Mouse (Mus musculus): Measurements from ENCODE around the gene Rufy4.
"Not testable (repeated sequence)": the region's sequence is repeated elsewhere in the genome, so short reads cannot be mapped to it uniquely, and the experiment has no call there.

The Rufy4 gene

DNA sequence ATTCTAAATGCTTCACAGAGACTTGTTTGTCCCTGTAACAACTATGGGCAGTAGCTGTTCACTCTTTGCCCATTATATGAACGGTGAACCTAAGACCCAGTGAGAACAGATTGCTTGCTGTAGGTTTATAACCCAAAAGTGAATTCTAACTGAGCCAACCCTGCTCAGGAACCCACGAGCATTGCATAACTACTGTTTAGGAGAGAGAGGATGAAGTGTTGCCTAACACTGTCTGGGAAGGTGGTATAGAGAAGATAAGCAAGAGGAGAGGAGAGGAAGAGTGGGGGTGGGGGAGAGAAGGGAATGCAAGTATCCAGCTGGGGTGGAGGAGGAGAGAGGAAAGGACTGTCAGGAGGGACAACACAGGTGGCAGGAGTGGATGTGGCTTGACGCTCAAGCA, 25.8 kb downstream of the Rufy4 start:
- no peak for DNase-seq (ENCODE audit: low spot score)

DNA sequence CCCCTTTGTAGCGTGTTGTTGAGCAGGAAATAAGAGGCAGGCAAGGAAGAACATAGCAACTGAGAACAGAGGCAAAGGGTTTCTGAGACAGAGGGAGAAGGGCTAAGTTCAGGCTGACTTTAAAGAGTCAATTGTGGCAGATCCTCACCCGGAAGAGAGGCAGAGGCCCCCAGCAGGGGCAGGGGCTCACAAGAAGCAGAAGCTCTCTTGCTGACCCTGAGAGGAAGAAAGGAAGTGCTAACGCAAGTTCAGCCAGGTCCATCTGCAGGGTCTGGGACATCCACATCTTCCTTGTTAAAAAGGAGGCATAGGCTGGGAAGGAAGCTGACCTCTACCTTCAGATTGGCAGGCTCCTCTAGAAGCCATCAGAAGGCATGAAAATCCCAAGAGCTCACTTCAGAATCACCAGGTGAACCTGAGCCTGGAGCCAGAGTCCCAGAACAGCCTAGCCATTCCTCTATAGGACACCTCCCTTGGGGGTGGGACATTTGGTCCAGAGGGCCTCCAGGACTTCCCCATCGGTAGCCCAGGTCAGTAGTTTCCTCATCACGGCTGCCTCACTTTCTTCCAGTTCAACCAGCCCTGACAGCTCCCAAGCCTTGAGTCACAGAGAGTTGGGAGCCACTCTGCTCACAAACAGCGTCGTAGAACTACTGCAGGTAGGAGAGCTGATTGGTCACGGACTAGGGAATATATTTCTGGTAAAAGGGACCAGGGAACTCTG, 28.3 kb downstream of the Rufy4 start, which contains the start of gene Cxcr2:
Gene Cxcr2, plus strand, starts transcription at position 529 of the 724 bp plus-strand sequence.
- no peak for DNase-seq (ENCODE audit: low spot score)

DNA sequence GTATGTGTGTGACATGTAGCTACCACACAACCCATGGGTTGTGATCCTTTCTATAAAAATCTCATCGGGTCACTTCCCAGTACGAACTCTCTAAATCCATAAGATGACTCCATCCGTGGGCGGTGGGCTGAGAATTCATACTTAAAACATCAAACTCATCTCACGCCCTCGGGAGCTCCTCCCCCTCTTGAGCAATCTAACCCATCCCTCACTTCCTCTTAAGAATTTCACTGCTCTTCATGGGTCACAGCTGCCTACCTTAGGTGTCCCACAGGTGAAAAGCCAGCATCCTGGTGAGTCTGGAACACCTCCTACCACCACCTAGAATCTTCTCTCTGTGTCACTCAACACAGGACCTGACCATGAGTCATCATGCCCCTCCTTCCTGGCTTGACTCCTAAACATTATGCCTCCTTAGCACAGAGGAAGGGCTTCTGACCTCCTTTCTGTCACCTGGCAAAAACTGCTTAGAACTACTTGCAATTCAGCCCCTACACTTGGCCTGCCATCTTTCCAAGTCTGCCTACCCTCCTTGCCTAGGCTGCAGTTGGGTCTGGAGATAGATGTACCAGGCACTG, 30.2 kb downstream of the Rufy4 start:
- no peak for DNase-seq (ENCODE audit: low spot score)

DNA sequence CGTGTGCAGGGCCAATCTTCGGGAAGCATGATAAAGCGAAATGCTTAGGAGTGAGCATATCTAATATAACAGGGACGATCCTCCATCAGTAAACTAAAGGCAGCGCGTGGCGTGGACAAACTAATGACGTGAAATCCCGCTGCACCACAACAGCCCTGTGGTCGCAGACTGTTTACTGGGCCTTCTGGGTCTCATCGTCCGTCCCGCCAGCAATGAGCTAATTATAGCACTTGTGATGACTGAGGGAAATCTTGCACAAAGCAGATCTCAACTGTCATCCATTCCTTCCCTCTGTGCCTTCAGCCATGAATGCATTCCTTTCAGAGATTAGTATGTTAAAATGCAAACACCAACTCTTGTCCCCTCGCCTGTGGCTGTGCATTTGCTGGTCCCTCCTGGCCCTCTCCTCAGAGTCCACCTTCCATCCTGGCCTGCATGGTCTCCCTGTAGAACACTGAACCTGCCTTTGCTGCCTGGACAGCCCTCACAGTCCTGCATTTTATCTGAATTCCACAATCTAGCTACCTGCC, 31.1 kb downstream of the Rufy4 start:
- DNase-seq (ENCODE audit: low spot score), result no peak

DNA sequence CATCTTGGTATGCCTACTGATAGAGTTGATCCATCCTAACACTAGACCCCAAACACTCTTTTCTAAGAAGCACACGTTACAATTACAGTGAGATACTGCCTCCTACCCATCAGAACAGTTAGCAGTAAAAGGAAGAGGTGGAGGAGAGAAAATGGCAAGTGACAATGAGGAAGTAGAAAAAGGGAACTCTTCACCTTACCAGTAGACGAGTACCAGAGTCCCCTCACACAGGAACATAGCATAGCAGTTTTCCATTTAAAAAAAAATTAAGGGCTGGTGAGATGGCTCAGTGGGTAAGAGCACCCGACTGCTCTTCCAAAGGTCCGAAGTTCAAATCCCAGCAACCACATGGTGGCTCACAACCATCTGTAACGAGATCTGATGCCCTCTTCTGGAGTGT, 34.3 kb downstream of the Rufy4 start:
- not testable (repeated sequence) for DNase-seq (ENCODE audit: low spot score)

DNA sequence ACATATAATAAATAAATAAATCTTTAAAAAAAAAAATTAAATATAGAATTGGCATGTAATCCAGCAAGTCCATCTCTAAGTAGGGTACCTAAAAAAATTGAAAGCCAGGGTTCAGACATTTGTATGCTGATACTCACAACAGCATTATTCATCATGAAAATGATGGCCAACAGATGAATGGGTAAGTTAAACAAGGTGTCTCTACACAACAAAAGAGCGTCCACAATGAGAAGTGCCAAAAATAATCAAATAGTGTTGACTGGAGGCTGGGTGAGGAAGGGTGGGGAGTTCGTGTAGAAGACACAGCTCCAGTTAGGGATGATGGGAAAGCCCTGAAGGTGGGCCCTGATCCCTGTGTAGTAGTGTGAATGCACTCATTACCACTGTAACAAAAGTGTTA, 34.7 kb downstream of the Rufy4 start:
- no peak for DNase-seq (ENCODE audit: low spot score)

DNA sequence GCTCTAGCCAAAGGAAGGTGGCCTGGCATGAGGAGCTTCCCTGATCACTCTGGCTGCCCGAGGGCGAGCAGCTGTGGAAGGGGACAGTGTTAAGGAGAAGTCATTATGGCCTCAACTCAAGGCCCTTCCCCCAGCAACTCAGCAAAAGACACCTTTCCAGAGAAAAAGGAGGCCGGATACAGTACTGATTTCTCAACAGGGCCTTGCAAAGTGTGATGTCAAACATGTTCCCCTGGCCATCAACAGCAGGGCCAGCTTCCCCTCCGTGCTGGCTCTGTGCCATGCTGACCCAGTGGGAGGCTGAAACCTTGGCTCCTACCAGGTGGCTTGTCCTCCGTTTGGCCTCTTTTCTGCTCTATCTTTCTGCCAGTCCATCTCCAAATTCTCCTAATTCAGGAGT, 41.8 kb downstream of the Rufy4 start:
- no peak for DNase-seq (ENCODE audit: low spot score)

DNA sequence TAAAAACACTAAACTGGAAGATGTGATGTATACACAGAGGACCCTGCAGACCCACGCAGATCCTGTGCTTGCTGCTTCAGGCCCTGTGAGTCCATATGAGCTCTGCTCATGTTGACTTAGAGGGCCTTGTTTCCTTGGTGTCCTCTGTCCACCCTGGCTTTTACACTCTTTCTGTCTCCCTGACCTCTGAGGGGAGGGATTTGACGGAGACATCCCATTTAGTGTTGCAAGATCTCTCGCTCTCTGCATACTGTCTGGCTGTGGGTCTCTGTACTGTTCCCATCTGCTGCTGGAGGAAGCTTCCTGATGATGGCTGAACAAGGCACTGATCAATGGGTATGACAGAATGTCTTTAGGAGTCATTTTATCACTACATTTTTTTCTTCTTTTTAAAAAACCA, 44.4 kb downstream of the Rufy4 start:
- no peak for DNase-seq (ENCODE audit: low spot score)

DNA sequence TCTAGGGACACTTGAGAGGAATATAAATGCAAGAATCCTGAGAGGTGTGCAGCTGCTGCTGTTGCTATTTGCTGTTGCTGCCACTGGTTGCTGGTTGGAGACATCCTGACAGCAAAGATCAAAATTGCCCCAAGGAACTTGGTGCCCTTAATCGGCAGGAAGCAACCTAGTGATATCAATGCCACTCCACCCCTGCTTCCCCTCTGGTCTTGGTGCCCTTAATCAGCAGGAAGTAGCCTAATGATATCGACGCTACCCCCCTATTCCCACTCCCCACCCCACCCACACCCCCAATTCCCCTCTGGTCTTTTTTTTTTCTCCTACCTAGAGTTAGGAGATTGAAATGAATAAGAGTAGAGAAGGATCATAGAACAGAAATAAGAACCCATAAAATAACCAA, 47.4 kb downstream of the Rufy4 start:
- DNase-seq (ENCODE audit: low spot score), result no peak

DNA sequence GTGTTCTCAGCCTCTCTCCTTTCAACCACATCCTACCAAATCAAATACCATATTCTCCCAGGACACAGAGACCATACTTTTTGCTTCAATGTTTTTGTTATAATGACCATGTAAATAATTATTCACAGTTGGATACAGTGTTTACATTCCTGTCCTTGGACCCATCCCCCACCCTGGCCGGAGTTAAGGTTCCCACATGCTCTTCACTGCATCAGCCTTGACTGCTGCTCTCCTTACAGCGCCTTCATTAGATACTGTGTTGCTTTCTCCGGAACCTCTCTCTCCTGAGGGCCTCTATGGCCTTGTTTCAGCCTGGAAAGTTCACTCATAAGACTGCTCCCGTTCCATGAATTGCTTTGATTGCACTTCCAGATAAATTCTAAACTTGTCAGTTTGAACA, 50.4 kb downstream of the Rufy4 start:
- no peak for DNase-seq (ENCODE audit: low spot score)

DNA sequence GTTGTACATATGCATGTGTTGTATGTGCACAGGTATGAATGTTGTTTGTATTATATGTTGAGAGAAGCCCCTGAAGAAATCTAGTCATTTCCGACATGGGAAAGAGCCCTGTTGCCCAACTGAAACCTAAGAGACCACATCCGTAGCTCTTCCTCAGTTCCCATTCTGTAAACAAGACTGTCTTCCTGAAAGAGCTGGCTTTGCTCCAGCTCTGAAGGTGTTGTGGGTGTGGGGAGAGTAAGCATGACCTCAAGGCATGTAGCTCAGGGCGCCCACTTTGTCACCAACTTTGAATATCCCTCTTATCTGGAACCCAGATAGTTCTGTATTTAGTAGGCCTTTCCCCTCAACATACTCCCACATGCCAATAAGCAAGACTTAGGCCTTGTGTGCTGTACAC, 53.3 kb downstream of the Rufy4 start:
- DNase-seq (ENCODE audit: low spot score), result no peak

DNA sequence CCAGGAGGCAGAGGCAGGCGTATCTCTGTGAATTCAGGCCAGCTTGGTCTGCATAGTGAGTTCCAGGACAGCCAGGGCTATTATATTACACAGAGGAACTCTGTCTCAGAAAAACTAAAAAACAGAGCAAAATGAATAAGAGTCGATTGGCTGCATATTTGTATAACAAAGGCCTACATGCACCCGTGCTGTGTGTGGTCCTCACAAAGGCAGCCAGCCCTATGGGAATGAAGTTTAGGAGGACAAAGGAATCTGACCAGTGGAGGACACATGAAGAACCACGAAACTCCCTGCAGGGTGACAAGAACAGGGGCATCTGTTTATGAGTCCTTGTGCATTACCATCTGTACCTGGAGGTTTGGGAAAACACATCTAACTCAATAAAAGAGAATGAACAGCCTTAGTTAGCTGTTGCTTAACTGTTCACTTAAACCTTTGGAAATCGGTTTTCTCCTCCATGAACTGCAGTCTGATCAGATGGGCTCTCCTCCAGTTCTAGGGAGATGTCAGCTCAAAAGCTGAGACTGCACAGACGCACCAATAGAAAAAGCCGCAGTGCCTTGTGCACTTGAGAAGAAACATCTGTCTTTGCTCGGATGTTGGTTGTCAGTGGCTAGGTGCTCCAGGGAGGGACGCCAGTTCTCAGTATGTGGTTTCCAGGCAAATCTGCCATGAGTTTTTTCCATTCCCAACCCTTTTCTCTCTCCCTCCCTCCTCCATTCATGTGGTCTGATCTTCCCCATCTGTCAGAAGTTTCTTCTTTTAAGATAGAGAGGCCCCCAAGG, 54.5 kb downstream of the Rufy4 start:
- no peak for DNase-seq (ENCODE audit: low spot score)

DNA sequence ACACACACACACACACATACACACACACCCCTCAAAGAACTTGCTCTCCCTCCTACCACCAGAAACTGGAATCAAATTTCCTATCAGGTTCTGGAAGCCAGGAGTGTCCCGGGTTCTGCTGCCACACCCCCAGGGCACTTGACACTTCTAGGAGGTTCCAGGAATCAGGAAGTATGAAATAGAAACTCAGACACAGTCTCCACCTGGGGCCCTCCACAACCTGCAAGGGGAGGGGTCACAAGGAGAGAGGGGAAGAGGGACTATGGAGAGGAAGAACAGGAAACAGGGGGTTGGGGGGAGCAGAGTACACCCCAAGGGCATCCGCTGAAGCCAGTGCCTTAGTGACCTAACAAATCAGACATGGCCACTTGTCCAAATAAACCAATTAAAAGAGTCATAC, 56.1 kb downstream of the Rufy4 start:
- no peak for DNase-seq (ENCODE audit: low spot score)

DNA sequence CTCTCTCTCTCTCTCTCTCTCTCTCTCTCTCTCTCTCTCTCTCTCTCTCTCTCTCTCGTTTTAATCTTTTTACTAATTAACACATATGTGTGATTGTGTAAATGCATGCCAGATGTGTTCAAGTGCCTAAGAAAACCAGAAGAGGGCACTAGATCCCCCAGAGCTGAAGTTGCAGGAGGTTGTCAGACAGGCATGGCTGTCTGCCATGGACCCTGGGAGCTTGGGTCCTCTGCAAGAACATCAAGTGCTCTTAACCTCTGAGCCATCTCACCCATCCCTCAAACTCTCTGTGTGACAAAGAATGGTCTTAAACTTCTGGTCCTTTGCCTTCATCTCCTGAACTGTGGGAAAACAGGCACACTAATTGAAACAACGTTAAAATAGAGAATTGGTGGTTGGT, 57.7 kb downstream of the Rufy4 start:
- no peak for DNase-seq (ENCODE audit: low spot score)

DNA sequence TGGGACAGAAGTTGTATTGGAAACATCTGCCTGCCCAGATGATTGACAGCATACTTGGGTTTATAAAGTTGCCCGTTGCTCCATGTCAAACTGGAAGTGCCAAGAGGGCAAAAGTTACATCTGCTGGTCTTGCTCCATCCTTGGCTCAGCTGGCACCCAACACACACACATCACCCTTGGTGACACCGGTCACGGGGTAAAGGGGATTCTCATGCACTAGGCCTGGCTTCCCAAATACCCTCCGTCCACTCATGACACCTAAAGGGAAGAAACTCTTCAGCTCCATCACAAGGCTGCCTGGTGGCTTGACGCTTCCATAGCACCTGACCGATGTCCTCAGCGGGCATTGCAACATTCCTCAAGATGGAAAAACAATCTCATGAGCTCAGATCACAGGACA, 65.1 kb downstream of the Rufy4 start:
- no peak for DNase-seq (ENCODE audit: low spot score)

DNA sequence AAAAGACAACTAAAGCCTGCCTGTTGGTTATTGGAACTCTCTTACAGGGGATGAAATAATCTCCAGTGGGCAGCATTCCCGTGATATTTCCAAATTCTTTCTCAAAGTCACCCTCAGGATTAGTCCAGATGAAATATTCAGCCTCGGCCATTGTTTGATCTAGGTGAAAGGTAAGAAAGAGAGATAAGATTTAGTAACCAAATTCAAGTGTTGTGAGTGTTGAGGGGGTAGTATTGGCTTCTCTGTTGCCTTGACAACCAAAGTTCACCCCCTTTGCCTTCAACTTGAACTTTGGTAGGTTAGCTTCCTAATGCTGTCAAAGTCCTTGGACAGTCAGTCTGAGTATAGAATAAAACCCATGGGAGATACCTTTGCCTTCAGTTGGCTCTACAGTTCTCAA, 67.4 kb downstream of the Rufy4 start:
- no peak for DNase-seq (ENCODE audit: low spot score)

DNA sequence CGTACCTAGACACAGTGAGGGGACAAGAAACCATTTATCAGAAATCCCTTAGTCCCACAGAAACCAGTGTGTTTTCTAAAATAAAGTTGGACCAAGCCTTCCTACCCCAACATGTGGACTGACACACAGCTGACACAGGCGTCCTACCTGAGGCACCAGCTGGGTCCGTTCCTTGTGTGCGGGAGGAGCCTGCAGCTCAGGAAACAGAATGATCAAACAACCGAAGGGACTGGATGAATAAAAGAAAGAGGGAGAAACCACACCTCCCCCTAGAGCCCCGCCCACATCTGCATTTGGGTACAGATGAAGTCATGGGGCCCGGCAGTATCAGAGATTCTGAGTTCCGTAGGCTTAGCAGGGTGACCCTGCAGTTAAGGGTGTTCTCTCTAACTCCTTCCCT, 69.1 kb downstream of the Rufy4 start, which contains the start of gene Cxcr1:
Gene Cxcr1, minus strand, starts transcription at position 187 of the 400 bp plus-strand sequence.
- DNase-seq (ENCODE audit: low spot score), result no peak

DNA sequence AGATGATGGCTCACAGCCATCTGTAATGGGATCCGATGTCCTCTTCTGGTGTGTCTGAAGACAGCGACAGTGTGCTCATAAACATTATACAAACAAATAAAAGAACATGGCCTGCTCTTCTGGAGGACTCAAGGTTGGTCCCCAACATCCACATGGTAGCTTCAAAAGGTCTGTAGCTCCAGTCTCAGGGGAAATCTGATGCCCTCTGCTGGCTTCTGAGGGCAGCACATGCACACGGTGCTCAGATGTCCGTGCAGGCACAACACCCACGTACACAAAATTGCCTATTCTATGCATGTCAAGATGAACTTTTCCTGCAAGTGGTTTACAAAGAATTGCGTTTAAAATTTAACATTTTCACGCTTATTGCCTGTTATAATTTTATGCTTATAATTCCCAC, 70.6 kb downstream of the Rufy4 start:
- DNase-seq (ENCODE audit: low spot score), result no peak

DNA sequence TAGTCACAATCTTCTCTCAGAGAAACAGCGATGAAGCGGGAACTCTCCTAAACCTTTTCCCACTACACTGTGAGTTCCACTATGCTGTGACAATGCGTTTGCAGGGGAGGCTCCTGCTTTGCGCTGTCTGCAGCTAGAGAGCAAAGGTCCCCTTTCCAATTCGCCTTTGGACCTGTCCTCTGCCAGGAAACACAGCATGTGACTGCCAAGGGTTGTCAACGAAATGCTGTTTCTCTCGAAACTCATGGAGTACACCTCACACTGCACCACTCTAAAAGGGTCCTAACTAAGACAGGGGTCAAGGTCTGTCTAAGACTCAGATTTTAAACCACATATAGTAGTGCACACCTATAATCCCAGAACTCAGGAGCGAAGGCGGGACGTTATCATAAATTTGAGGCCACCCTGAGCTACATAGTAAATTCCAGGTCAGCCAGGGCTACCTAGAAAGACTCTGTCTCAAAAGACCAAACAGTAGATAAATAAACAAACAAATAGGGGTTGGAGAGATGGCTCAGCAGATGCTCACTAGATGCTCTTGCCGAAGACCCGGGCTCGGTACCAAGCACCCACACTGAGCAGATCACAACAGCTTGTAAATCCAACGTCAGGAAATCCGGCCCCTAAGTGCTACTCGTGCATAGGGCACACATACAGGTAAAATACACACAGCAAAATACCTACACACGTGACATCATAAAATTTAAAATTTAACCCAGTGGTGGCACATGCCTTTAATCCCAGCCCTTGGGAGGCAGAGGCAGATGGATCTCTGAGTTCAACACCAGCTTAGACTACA, 71.5 kb downstream of the Rufy4 start:
- DNase-seq (ENCODE audit: low spot score), result no peak
